Mouse (Mus musculus) olfactory bulb, adult 2 months (tissue): ENCODE measurements around the gene Hjurp.

ENCODE experiments used
- CTCF ChIP-seq: fragments of 200-500 bp; IDR thresholded peaks from 2 replicates; pipeline ENCODE4 v1.5.1; 2012; ENCODE audit warnings: low read depth, mild to moderate bottlenecking, low read length, moderate library complexity; ENCODE audit not compliant: insufficient read depth
- POLR2A ChIP-seq: fragments of 200-500 bp; IDR thresholded peaks from 2 replicates; pipeline ENCODE4 v1.6.1; 2012; ENCODE audit warnings: mild to moderate bottlenecking, low read depth, low read length, moderate library complexity; ENCODE audit not compliant: insufficient read depth

- TF ChIP-seq CTCF = no peak
- no peak for TF ChIP-seq POLR2A
Measured at GRCm38 (mm10) chr1:88240072-88240471, 37.4 kb downstream of the Hjurp start.
